Mouse (Mus musculus): ENCODE measurements around the gene Clasp1. TPM values are rescaled to one million over a fixed set of nuclear protein-coding genes. Genes with fewer than 3 reads are reported as not detected.

The Clasp1 gene
- 80.9 and 83.0 TPM in 2 replicates for total RNA-seq (2017)

DNA sequence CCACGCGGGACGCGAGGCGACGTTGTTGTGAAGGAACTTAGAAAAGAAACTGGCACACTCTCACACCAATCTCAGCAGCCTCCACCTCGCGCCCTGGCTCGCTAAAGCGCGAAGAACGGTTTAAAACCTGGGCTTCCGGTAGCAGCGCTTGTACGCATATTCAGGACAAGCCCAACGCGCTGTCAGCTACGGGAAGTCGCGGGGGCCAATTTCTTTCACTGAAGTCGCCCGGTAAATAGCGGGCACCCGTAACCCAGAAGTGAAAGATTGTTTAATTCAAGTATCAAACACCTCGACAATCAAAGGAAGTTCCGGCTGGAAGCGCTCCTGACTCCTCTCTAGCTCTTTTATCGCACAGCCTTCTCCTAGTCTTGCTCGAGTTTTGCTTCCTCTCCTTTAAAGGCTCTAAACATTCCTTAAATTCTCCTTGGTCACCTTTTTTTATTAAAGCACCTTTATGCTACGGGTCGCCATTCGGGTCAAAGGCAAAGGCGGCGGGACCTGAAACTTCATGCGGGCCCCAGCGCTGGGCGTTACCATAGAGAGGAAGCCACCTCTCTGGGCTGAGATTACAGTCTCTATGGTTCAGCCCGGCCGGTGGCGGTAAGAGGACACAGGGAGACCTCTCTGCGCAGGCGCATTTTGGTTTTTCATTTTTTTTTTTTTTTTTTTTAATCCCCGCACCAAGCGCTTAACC is at the start of gene Clasp1:
TSS of gene Clasp1 (plus strand) at position 302 of the 697 bp plus-strand sequence.
- peak; percentile 94 for ATAC-seq (ENCODE audit: extremely low read depth, insufficient number of reproducible peaks, low FRiP score, poor library complexity, severe bottlenecking)

DNA sequence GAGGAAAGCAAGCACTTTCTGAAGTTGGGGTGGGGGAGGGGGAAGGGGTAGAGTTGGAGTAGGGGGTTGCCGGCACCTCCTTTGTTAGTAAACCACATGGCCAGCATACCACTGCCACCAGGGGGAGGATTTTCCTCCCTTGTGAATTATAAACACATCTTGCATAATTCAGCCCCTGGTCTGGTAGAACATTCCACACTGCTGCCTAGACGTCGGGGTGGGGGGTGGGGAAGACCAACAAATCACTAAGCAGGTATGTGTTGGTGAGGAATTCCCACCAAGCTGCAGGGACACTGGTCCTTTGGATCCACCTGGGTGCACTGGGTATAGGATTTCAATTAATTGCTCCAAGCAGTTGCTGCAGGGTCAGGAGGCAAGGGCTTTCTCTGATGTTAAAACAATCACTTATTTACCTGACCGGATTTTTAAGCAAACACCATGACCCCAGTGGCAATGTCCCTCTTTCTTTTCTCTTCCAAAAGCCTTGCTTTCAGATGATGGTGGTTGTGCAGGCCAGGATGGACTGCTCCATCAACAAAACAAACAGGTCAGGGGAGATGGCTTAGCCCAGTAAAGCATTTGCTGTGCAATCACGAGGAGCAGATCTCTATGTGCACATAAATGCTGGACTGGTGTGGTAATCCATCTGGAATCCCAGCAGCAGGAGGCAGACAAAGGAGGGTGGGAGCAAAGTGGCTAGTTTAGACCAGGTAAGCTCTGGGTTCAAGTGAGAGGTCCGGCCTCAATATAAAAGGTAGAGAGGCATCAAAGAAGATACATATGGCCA is 45.0 kb upstream of the Clasp1 start:
- no peak for ATAC-seq (ENCODE audit: extremely low read depth, insufficient number of reproducible peaks, low FRiP score, poor library complexity, severe bottlenecking)

DNA sequence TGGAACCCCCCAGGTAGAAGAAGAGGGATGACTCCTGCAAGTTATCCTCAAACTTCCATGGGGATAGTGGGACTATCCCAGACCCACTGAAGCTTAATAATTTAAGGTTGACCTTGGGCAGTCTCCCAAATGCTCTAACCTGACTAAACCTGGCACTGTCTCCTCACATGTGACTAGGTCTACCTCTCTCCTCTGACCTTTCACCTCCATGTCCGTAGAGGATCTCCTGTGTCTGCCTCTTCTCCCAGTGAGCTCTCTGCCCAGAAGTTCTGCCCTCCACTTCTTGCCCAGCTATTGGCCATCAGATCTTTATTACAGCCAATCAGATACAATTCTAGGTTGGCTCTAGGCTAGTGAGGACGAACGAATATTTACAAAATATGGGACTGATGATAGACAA is 38.9 kb upstream of the Clasp1 start:
- no peak for ATAC-seq (ENCODE audit: extremely low read depth, insufficient number of reproducible peaks, low FRiP score, poor library complexity, severe bottlenecking)

DNA sequence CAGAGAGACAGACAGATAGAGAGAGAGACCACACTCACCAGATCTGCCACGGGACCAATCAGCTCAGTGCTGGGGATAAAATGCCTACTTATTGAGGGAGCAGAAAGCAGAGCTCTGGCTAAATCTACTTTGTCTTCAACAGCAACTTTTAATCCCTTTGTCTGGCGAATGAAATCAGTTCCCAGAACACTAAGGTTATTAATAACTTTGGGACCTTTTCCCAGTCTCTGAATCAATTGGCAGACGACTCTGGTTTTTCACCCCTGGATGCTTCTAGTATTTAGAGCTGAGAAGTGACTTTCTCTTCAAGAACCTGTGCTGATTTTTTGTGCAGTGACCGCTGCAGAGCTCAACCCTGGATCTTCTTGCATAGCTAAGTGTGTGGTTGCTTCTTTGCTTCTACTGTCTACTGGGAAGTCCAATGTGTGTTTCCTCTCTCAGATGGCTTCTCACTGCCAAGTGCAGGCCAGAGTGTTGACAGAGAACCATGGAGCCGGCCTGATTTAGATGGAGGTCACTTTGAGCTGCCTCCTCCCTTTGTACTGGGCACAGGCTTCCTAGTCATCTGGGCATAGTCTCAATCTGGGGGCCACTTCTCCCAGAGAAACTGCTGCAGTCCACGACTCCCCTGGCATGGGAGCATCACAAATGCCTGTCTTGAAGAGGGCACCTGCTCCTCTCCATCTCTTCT is 29.6 kb upstream of the Clasp1 start:
- ATAC-seq (ENCODE audit: extremely low read depth, insufficient number of reproducible peaks, low FRiP score, poor library complexity, severe bottlenecking), result no peak

DNA sequence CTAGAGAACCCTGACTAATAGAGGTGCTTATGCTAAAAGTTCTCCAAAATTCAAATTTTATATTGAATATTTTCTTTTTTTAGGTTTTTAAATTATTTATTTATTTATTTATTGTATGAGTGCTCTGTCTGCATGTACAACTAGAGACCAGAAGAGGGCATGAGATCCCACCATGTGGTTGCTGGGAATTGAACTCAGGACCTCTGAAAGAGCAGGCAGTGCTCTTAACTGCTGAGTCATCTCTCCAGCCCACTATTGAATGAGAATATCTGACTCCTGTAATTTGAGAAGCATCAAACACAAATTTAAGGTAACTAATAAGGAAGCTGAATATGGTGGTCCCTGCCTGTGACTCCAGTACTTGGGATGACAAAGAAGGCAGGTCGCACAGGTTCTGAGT is 20.9 kb upstream of the Clasp1 start:
- ATAC-seq (ENCODE audit: extremely low read depth, insufficient number of reproducible peaks, low FRiP score, poor library complexity, severe bottlenecking), result no peak

- ATAC-seq (ENCODE audit: extremely low read depth, insufficient number of reproducible peaks, low FRiP score, poor library complexity, severe bottlenecking), result no peak
These were observed 20.0 kb upstream of the Clasp1 start for GRCm38 (mm10) chr1:118368721-118369461.

DNA sequence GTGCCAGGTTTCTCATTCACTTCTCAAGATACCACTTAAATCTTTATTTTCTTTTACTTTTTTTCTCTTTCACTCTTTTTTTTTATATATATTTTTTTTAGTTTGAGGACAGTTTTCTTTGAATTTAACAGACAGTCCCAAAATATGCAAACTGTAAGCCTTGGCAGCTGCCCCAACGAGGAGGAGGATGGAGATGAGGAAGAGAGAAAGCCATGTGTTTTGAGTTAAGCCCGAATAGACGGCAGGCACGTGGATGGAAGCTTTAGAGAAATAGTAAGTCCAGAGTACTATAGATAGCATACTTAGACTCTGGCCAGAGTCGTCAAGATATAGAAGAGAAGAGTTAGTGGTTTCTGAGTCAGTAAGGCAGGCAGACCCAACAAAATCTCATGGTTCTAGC is 11.1 kb upstream of the Clasp1 start:
- no peak for ATAC-seq (ENCODE audit: extremely low read depth, insufficient number of reproducible peaks, low FRiP score, poor library complexity, severe bottlenecking)

GRCm38 (mm10) chr1:118380105-118380786 is 8.6 kb upstream of the Clasp1 start:
- peak; percentile 89 for ATAC-seq (ENCODE audit: extremely low read depth, insufficient number of reproducible peaks, low FRiP score, poor library complexity, severe bottlenecking)

GRCm38 (mm10) chr1:118388127-118388756 is 616 bp upstream of the Clasp1 start:
- peak; percentile 30; the same call in 1 of the 2 replicates for ATAC-seq (ENCODE audit: extremely low read depth, insufficient number of reproducible peaks, low FRiP score, poor library complexity, severe bottlenecking)

GRCm38 (mm10) chr1:118389454-118390265 is 802 bp downstream of the Clasp1 start:
- ATAC-seq (ENCODE audit: extremely low read depth, insufficient number of reproducible peaks, low FRiP score, poor library complexity, severe bottlenecking), result no peak

- ATAC-seq (ENCODE audit: extremely low read depth, insufficient number of reproducible peaks, low FRiP score, poor library complexity, severe bottlenecking), result no peak
These were observed 1.4 kb downstream of the Clasp1 start for GRCm38 (mm10) chr1:118390266-118390660.

- ATAC-seq (ENCODE audit: extremely low read depth, insufficient number of reproducible peaks, low FRiP score, poor library complexity, severe bottlenecking), result no peak
These were observed 2.1 kb downstream of the Clasp1 start for GRCm38 (mm10) chr1:118390871-118391387.

GRCm38 (mm10) chr1:118392246-118392645 is 3.4 kb downstream of the Clasp1 start:
- ATAC-seq (ENCODE audit: extremely low read depth, insufficient number of reproducible peaks, low FRiP score, poor library complexity, severe bottlenecking), result no peak

DNA sequence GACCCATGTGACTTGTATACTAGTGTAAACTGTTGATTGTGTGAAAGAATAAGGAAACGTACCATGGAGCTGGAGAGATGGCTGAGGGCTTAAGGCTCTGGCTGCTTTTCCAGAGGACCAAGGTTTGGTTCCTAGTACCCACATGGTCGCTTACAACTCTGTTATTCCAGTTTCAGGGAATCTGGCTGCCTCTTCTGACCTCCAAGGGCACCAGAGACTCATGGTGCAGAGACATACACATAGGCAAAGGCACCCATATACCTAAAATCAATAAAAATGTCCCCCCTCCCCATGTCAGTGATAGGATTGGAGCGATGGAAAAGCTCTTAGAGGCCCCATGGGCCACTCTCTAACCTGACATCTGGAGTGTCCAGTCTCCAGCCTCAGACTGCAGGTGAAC is 5.1 kb downstream of the Clasp1 start:
- no peak for ATAC-seq (ENCODE audit: extremely low read depth, insufficient number of reproducible peaks, low FRiP score, poor library complexity, severe bottlenecking)

DNA sequence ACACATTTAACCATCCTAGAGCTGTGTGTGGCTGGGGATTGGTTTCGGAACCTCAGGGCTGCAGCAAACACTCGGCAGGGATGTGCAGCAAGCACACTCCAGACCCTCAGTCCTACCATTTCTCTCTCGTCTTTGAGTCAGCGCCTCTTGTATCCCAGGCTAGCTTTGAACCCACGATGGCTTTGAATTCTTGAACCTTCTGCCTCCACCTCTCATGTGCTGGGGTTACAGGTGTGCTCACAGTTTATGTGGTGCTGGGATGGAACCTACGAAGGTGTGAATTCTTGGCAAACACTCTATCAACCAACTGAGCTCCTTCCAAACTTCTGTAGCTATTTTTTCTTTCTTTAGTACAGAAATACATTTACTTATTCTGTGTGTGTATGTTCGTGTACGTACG is 9.0 kb downstream of the Clasp1 start:
- ATAC-seq (ENCODE audit: extremely low read depth, insufficient number of reproducible peaks, low FRiP score, poor library complexity, severe bottlenecking), result no peak

- no peak for ATAC-seq (ENCODE audit: extremely low read depth, insufficient number of reproducible peaks, low FRiP score, poor library complexity, severe bottlenecking)
These were observed 9.7 kb downstream of the Clasp1 start for GRCm38 (mm10) chr1:118398567-118398966.

DNA sequence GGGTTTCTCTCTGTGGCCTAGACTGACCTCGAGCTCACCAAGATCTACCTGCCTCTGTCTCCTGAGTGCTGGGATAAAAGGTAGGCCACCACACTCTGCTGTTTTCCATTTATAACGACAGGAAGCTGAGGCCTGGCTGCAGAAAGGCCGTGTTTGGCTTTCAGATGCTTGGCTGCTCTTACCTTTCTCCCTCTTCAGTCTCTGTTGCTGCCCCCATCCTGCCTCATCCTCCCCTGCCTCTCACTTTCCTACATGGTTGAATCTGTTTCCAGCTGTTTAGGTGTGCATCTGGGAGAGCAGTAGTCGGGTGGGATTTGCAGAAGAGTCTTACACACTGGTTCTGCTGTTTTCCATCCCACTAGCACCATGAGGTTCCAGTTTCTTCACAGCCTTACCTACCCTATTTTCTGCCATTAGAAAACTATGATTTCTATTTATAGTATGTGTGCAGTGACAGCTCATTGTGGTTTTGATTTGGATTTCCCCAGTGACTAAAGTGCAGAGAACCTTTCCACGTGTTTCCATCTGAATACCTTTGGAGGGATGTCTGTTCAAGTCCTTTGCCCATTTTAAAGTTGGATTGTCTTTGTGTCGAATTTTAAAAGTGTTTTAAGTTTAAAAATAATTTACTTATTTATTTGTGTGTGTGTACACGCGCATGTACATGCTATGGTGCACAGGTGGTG is 10.9 kb downstream of the Clasp1 start:
- ATAC-seq (ENCODE audit: extremely low read depth, insufficient number of reproducible peaks, low FRiP score, poor library complexity, severe bottlenecking), result no peak
